Mouse (Mus musculus): Measurements from ENCODE around the gene AI837181. TPM values are rescaled to one million over a fixed set of nuclear protein-coding genes. Genes with fewer than 3 reads are reported as not detected.
A peak's percentile ranks its signal among the peaks of the same experiment; 100 is the strongest.
"Not testable (repeated sequence)": the region's sequence is repeated elsewhere in the genome, so short reads cannot be mapped to it uniquely, and the experiment has no call there.

Gene AI837181
- total and polyA plus RNA-seq, 2 experiments from 2014 or later, result 74.1 to 98.8 TPM

DNA sequence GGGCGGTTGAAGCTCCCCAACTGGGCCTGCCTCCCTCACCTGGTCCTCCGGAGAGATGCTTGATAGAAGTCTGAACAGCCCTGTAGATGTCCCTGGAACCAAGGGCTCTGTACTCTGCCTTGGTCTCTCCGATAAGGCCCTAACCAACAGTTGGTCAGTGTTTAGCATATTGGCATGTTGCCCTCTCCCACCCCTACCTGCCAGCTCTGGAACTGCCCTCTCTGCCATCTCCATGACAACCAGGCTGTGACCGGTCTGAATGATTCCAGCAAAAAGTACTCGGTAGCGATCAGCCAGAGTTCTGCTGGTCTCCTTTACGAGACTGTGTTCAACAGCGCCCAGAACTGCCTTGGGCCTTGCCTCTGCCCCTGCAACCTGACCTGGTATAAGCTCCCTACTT lies 22.7 kb upstream of the AI837181 start, which contains the start of gene Tsga10ip:
Gene Tsga10ip, minus strand, starts transcription at position 234 of the 400 bp plus-strand sequence.
- Histone ChIP-seq H3K27me3 (ENCODE audit: insufficient read depth, low read length) (no peaks in the 10 kb centered on the region), H3K27ac (ENCODE audit: low read depth, low read length) (no peak within 1 kb of the TSS), H3K4me3 (ENCODE audit: low read depth, low read length) (no peak within 1 kb of the TSS), H3K9ac (replicated peaks; ENCODE audit: low read length, poor library complexity, severe bottlenecking) (no peak within 1 kb of the TSS), H3K4me1 (ENCODE audit: insufficient read depth, low read length) (0 out of 2 replicates have a peak, but pooled peaks cover 1% of the 10 kb centered on the region), H3K36me3 (ENCODE audit: insufficient read depth, low read length) (no peaks in the 10 kb centered on the region), H3K4me2 (ENCODE audit: low read depth, low read length, poor library complexity, severe bottlenecking) (no peak within 1 kb of the TSS), H3K9me3 (ENCODE audit: low read length) (no peaks in the 10 kb centered on the region)
- no peak for ATAC-seq (ENCODE audit: low FRiP score)
- whole genome bisulfite sequencing, result 60% methylated on average over 8 of the region's 8 CpGs
- 0 out of 2 replicates have a peak, but pooled peaks have one; percentile 14 for TF ChIP-seq CTCF (IDR thresholded peaks at IDR 0.05)
- DNase-seq (ENCODE audit: low spot score), result no peak

DNA sequence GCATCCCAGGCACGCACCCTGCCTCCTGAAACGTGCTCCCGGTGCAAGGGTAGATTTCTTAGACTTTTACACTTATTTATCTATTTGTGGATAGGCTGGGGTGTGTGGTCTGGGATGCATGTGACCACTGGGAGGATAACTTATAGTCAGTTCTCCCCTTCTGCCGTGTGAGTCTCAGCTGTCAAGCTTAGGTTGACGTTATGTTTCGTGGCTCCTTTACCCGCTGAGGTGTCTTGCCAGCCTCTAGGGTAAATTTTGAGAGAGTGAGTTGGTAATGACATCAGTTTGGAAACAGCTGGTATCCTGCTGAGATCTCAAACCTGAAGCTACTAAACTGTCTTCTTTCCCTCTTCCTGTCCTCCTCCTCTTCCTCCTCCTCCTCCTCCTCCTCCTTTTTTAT lies 19.0 kb upstream of the AI837181 start:
- Histone ChIP-seq H3K9ac (replicated peaks; ENCODE audit: low read length, poor library complexity, severe bottlenecking) (no peak overlapping the region), H3K27me3 (ENCODE audit: insufficient read depth, low read length) (no peaks in the 10 kb centered on the region), H3K4me3 (ENCODE audit: low read depth, low read length) (peak overlapping the region; percentile 32), H3K4me1 (ENCODE audit: insufficient read depth, low read length) (peaks cover 4% of the 10 kb centered on the region; the same call in 1 of the 2 replicates), H3K36me3 (ENCODE audit: insufficient read depth, low read length) (no peaks in the 10 kb centered on the region), H3K9me3 (ENCODE audit: low read length) (no peaks in the 10 kb centered on the region), H3K4me2 (ENCODE audit: low read depth, low read length, poor library complexity, severe bottlenecking) (peak overlapping the region; percentile 41), H3K27ac (ENCODE audit: low read depth, low read length) (no peak overlapping the region)
- no peak for TF ChIP-seq CTCF (IDR thresholded peaks at IDR 0.05)
- DNase-seq (ENCODE audit: low spot score), result peak; percentile 2
- WGBS, result 27% methylated on average over 7 of the region's 7 CpGs
- no peak for ATAC-seq (ENCODE audit: low FRiP score)

DNA sequence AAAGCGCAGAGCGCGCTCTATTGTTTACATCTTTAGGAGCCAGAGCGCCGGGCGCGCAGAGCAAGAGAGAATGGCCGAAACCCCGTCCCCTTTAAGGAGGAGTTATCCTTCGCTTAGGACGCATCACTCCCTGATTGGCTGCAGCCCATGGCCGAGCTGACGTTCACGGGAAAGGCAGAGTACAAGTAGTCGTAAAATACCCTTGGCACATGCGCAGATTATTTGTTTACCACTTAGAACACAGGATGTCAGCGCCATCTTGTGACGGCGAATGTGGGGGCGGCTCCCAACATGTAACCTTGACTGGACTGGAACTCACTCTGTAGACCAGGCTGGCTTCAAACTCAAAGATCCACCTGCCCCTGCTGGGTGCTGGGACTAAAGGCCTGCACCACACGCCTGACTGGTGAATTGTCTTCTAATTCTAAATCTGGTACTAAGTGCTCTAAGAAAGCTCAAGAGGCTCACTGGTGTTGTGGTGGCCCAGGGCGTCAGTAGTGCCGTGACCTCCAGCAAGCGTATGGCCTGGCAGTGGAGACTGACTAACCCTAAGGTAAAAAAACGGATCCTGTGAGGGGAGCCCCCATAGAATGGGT lies 18.3 kb upstream of the AI837181 start:
- not testable (repeated sequence) for H3K9me3 ChIP-seq (ENCODE audit: low read length); H3K4me1 ChIP-seq (ENCODE audit: insufficient read depth, low read length); H3K27me3 ChIP-seq (ENCODE audit: insufficient read depth, low read length); H3K36me3 ChIP-seq (ENCODE audit: insufficient read depth, low read length)
- 16% methylated on average over 20 of the region's 25 CpGs for WGBS
- TF ChIP-seq CTCF (IDR thresholded peaks at IDR 0.05), result peak; percentile 24
- peak overlapping the region; percentile 55 for H3K4me3 ChIP-seq (ENCODE audit: low read depth, low read length)
- DNase-seq (ENCODE audit: low spot score) (peak; percentile 45), ATAC-seq (ENCODE audit: low FRiP score) (peak; percentile 76)
- H3K4me2 ChIP-seq (ENCODE audit: low read depth, low read length, poor library complexity, severe bottlenecking), result peak overlapping the region; percentile 63
- H3K27ac ChIP-seq (ENCODE audit: low read depth, low read length), result peak overlapping the region; percentile 83
- H3K9ac ChIP-seq (replicated peaks; ENCODE audit: low read length, poor library complexity, severe bottlenecking), result peak overlapping the region; percentile 71

DNA sequence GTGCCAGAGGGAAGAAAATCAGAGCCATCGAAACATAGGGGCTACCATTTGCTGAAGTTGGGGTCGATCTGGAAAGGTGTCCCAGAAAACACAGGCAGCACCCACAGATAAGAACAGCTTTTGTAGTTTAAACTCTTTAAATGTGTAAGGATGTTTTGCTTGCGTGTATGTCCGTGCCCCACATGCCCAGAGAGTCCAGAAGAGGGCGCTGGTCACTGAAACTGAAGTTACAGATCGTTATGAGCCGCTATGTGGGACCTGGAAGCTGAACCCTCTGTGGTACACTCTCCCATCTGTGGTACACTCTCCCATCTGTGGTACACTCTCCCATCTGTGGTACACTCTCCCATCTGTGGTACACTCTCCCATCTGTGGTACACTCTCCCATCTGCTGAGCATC lies 17.8 kb upstream of the AI837181 start:
- peaks cover 4% of the 10 kb centered on the region; the same call in 1 of the 2 replicates for H3K4me1 ChIP-seq (ENCODE audit: insufficient read depth, low read length)
- TF ChIP-seq CTCF (IDR thresholded peaks at IDR 0.05), result peak; percentile 73
- DNase-seq (ENCODE audit: low spot score), result peak; percentile 73
- H3K4me3 ChIP-seq (ENCODE audit: low read depth, low read length), result peak overlapping the region; percentile 55
- ATAC-seq (ENCODE audit: low FRiP score), result peak; percentile 75; the same call in 1 of the 2 replicates
- peak overlapping the region; percentile 83 for H3K27ac ChIP-seq (ENCODE audit: low read depth, low read length)
- peak overlapping the region; percentile 63 for H3K4me2 ChIP-seq (ENCODE audit: low read depth, low read length, poor library complexity, severe bottlenecking)
- no peaks in the 10 kb centered on the region for H3K27me3 ChIP-seq (ENCODE audit: insufficient read depth, low read length)
- H3K36me3 ChIP-seq (ENCODE audit: insufficient read depth, low read length), result no peaks in the 10 kb centered on the region
- peak overlapping the region; percentile 71 for H3K9ac ChIP-seq (replicated peaks; ENCODE audit: low read length, poor library complexity, severe bottlenecking)
- H3K9me3 ChIP-seq (ENCODE audit: low read length), result no peaks in the 10 kb centered on the region
- WGBS, result 11% methylated on average over 7 of the region's 7 CpGs

DNA sequence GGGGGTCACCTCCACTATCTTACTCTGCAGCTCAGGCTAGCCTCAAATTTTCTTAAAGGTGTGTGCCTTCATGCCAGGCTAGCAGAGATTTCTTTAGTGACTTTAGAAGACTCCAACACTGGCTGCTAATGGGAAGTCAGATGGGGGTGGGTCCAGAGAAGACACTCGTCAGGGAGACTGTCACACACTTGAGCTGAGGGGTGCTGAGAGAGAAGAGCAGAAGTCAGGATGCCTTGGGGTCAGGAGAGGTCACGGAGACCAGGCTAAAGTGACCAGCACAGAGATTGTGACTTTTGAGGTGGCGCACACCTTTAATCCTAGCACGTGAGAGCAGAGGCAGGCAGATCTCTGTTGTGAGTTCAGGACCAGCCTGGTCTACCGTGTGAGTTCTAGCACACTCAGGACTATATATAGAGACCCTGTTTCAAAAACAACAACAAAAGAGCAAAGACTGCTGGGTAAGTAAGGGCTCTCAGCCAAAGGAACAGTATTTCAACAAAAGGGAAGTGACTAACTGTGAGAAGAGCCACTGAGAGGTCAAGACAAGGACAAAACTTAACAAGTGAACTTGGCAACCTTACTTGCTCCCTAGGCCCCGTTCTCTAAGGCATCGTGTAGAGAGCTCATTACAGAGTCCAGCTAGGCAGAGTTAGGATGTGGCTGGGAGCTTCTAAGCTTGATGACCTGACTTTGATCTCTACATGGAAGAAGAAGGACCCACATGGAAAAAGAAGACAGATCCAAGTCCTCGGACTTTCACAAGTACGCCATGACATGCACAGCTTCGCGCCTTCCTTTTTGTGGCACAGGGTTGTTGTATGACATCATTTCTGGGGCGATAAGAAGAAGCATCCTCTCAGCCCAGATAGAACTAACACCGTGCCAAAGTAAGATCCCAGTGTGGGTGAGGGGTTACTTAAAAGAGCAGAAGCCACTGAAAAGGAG lies 16.6 kb upstream of the AI837181 start:
- H3K9me3 ChIP-seq (ENCODE audit: low read length), result no peaks in the 10 kb centered on the region
- DNase-seq (ENCODE audit: low spot score) (no peak), ATAC-seq (ENCODE audit: low FRiP score) (no peak)
- no peak for TF ChIP-seq CTCF (IDR thresholded peaks at IDR 0.05)
- no peak overlapping the region for H3K9ac ChIP-seq (replicated peaks; ENCODE audit: low read length, poor library complexity, severe bottlenecking)
- WGBS, result 88% methylated on average over 13 of the region's 13 CpGs
- H3K4me1 ChIP-seq (ENCODE audit: insufficient read depth, low read length), result peaks cover 4% of the 10 kb centered on the region; the same call in 1 of the 2 replicates
- H3K27me3 ChIP-seq (ENCODE audit: insufficient read depth, low read length), result no peaks in the 10 kb centered on the region
- H3K4me3 ChIP-seq (ENCODE audit: low read depth, low read length), result no peak overlapping the region
- H3K36me3 ChIP-seq (ENCODE audit: insufficient read depth, low read length), result no peaks in the 10 kb centered on the region
- H3K27ac ChIP-seq (ENCODE audit: low read depth, low read length), result no peak overlapping the region
- H3K4me2 ChIP-seq (ENCODE audit: low read depth, low read length, poor library complexity, severe bottlenecking), result no peak overlapping the region

Measured in midbrain, postnatal 0 days (tissue).